ENCODE assay signal across 24 mouse cellular contexts in genomic region chr16:91191233-91191632, GRCm38 (mm10). TPM values are rescaled to one million over a fixed set of nuclear protein-coding genes. Genes with fewer than 3 reads are reported as not detected.
A peak's percentile ranks its signal among the peaks of the same experiment; 100 is the strongest.
DNase-seq lines count a peak whose midpoint lies in the region; ATAC-seq and TF ChIP-seq lines count a peak whose summit lies in the region.
"Had no signal": no experiment of that assay in that cellular context is flagged by ENCODE, and none has a peak within 500 bp of the region (broad histone marks: within the 10 kb centered on the region; RNA-seq: fewer than 3 reads in every experiment).

No protein-coding gene starts in this region.

- peaks cover 14% of the 10 kb centered on the region for H3K4me1 ChIP-seq in forebrain, embryonic 14.5 days (ENCODE audit: control insufficient read depth, insufficient read depth, low read length)
- peaks cover 18% of the 10 kb centered on the region for H3K4me1 ChIP-seq in forebrain, embryonic 11.5 days (replicated peaks; ENCODE audit: control insufficient read depth, insufficient read depth, low read length)
- H3K4me1 ChIP-seq in hindbrain, postnatal 0 days (ENCODE audit: insufficient read depth, low read length), result no peaks in the 10 kb centered on the region
- H3K4me1 ChIP-seq in hindbrain, embryonic 12.5 days, result peaks cover 13% of the 10 kb centered on the region
- H3K4me1 ChIP-seq in neural tube, embryonic 13.5 days (replicated peaks), result peaks cover 20% of the 10 kb centered on the region
- no peaks in the 10 kb centered on the region for H3K4me1 ChIP-seq in neural tube, embryonic 14.5 days (ENCODE audit: control insufficient read depth, insufficient read depth, low read length)
- H3K4me1 ChIP-seq: embryonic facial prominence, embryonic 12.5 days; heart, embryonic 12.5 days had no signal

- H3K27me3 ChIP-seq in forebrain, embryonic 14.5 days (replicated peaks; ENCODE audit: control insufficient read depth, insufficient read depth, low read length), result peaks cover 12% of the 10 kb centered on the region
- H3K27me3 ChIP-seq in forebrain, embryonic 11.5 days (ENCODE audit: control insufficient read depth, insufficient read depth, low read length), result peaks cover 22% of the 10 kb centered on the region
- peaks cover 8% of the 10 kb centered on the region for H3K27me3 ChIP-seq in hindbrain, postnatal 0 days (ENCODE audit: insufficient read depth, low read length)
- H3K27me3 ChIP-seq in hindbrain, embryonic 12.5 days, result peaks cover 94% of the 10 kb centered on the region
- peaks cover 97% of the 10 kb centered on the region for H3K27me3 ChIP-seq in neural tube, embryonic 13.5 days
- peaks cover 29% of the 10 kb centered on the region for H3K27me3 ChIP-seq in neural tube, embryonic 14.5 days (ENCODE audit: control insufficient read depth, insufficient read depth, low read length)

- H3K36me3 ChIP-seq in forebrain, embryonic 14.5 days (ENCODE audit: control insufficient read depth, insufficient read depth, low read length), result no peaks in the 10 kb centered on the region
- no peaks in the 10 kb centered on the region for H3K36me3 ChIP-seq in forebrain, embryonic 11.5 days (ENCODE audit: control insufficient read depth, insufficient read depth, low read length)
- no peaks in the 10 kb centered on the region for H3K36me3 ChIP-seq in hindbrain, postnatal 0 days (ENCODE audit: insufficient read depth, low read length)
- H3K36me3 ChIP-seq in hindbrain, embryonic 12.5 days, result no peaks in the 10 kb centered on the region
- no peaks in the 10 kb centered on the region for H3K36me3 ChIP-seq in neural tube, embryonic 13.5 days
- no peaks in the 10 kb centered on the region for H3K36me3 ChIP-seq in neural tube, embryonic 14.5 days (ENCODE audit: control insufficient read depth, insufficient read depth, low read length)
- H3K36me3 ChIP-seq: embryonic facial prominence, embryonic 12.5 days; heart, embryonic 12.5 days; midbrain, embryonic 12.5 days had no signal

- H3K27ac ChIP-seq in forebrain, embryonic 14.5 days (ENCODE audit: low read depth, low read length), result peak overlapping the region; percentile 36; the same call in 1 of the 2 replicates
- no peak overlapping the region for H3K27ac ChIP-seq in forebrain, embryonic 11.5 days (ENCODE audit: low read depth, low read length)
- peak overlapping the region; percentile 69 for H3K27ac ChIP-seq in hindbrain, postnatal 0 days
- no peak overlapping the region for H3K27ac ChIP-seq in hindbrain, embryonic 12.5 days
- H3K27ac ChIP-seq in neural tube, embryonic 13.5 days (replicated peaks), result no peak overlapping the region
- no peak overlapping the region for H3K27ac ChIP-seq in neural tube, embryonic 14.5 days (ENCODE audit: low read depth, low read length)
- H3K27ac ChIP-seq: embryonic facial prominence, embryonic 12.5 days; left cerebral cortex, adult 2 months; midbrain, embryonic 12.5 days had no signal

- no peaks in the 10 kb centered on the region for H3K9me3 ChIP-seq in forebrain, embryonic 14.5 days (replicated peaks; ENCODE audit: control insufficient read depth, low read length)
- H3K9me3 ChIP-seq in forebrain, embryonic 11.5 days (ENCODE audit: control insufficient read depth, low read length), result no peaks in the 10 kb centered on the region
- H3K9me3 ChIP-seq in hindbrain, postnatal 0 days (ENCODE audit: low read length), result no peaks in the 10 kb centered on the region
- H3K9me3 ChIP-seq in hindbrain, embryonic 12.5 days (replicated peaks), result no peaks in the 10 kb centered on the region
- no peaks in the 10 kb centered on the region for H3K9me3 ChIP-seq in neural tube, embryonic 13.5 days
- no peaks in the 10 kb centered on the region for H3K9me3 ChIP-seq in neural tube, embryonic 14.5 days (ENCODE audit: control insufficient read depth, low read length)
- H3K9me3 ChIP-seq: embryonic facial prominence, embryonic 12.5 days; heart, embryonic 12.5 days; midbrain, embryonic 12.5 days had no signal

- no peak overlapping the region for H3K4me3 ChIP-seq in forebrain, embryonic 14.5 days (ENCODE audit: low read depth, low read length)
- H3K4me3 ChIP-seq in forebrain, embryonic 11.5 days (ENCODE audit: low read depth, low read length), result no peak overlapping the region
- no peak overlapping the region for H3K4me3 ChIP-seq in hindbrain, postnatal 0 days (ENCODE audit: low read length)
- no peak overlapping the region for H3K4me3 ChIP-seq in hindbrain, embryonic 12.5 days
- H3K4me3 ChIP-seq in neural tube, embryonic 13.5 days, result no peak overlapping the region
- H3K4me3 ChIP-seq in neural tube, embryonic 14.5 days (ENCODE audit: low read depth, low read length), result no peak overlapping the region
- H3K4me3 ChIP-seq: embryonic facial prominence, embryonic 12.5 days; heart, embryonic 12.5 days; left cerebral cortex, adult 2 months; midbrain, embryonic 12.5 days had no signal

- ATAC-seq in forebrain, embryonic 14.5 days, result 0 out of 2 replicates have a peak, but pooled peaks have one; percentile 9
- ATAC-seq in forebrain, embryonic 11.5 days (replicated peaks; ENCODE audit: low FRiP score), result no peak
- ATAC-seq in hindbrain, postnatal 0 days, result peak; percentile 60; the same call in 1 of the 2 replicates
- ATAC-seq in hindbrain, embryonic 12.5 days (ENCODE audit: low FRiP score), result no peak
- ATAC-seq in neural tube, embryonic 13.5 days (ENCODE audit: low read depth), result 0 out of 2 replicates have a peak, but pooled peaks have one; percentile 22
- peak; percentile 38; the same call in 1 of the 2 replicates for ATAC-seq in neural tube, embryonic 14.5 days (ENCODE audit: low read depth)
- ATAC-seq: activated CD4-positive, CD25-positive, alpha-beta regulatory T cell, adult 4 months had no signal

- 67% methylated on average over 6 of the region's 6 CpGs for WGBS in forebrain, embryonic 14.5 days
- 83% methylated on average over 6 of the region's 6 CpGs for WGBS in forebrain, embryonic 11.5 days
- WGBS in hindbrain, postnatal 0 days, result 32% methylated on average over 6 of the region's 6 CpGs
- 70% methylated on average over 6 of the region's 6 CpGs for WGBS in hindbrain, embryonic 12.5 days
- 40% methylated on average over 6 of the region's 6 CpGs for WGBS in neural tube, embryonic 13.5 days
- WGBS in neural tube, embryonic 14.5 days, result 32% methylated on average over 6 of the region's 6 CpGs

- no peak overlapping the region for H3K9ac ChIP-seq in forebrain, embryonic 14.5 days (ENCODE audit: low read length)
- no peak overlapping the region for H3K9ac ChIP-seq in forebrain, embryonic 11.5 days (ENCODE audit: low read length)
- H3K9ac ChIP-seq in hindbrain, postnatal 0 days (replicated peaks; ENCODE audit: low read length), result no peak overlapping the region
- no peak overlapping the region for H3K9ac ChIP-seq in hindbrain, embryonic 12.5 days
- no peak overlapping the region for H3K9ac ChIP-seq in neural tube, embryonic 13.5 days
- no peak overlapping the region for H3K9ac ChIP-seq in neural tube, embryonic 14.5 days (replicated peaks; ENCODE audit: low read depth, low read length)
- H3K9ac ChIP-seq: embryonic facial prominence, embryonic 12.5 days; heart, embryonic 12.5 days; midbrain, embryonic 12.5 days had no signal

- TF ChIP-seq CTCF in hindbrain, postnatal 0 days (IDR thresholded peaks at IDR 0.05; ENCODE audit: low read depth), result no peak

- no peak overlapping the region for H3K4me2 ChIP-seq in forebrain, embryonic 14.5 days (ENCODE audit: low read length)
- H3K4me2 ChIP-seq in forebrain, embryonic 11.5 days (ENCODE audit: low read depth, low read length, severe bottlenecking), result no peak overlapping the region
- H3K4me2 ChIP-seq in hindbrain, postnatal 0 days (ENCODE audit: low read depth, low read length), result no peak overlapping the region
- no peak overlapping the region for H3K4me2 ChIP-seq in hindbrain, embryonic 12.5 days (replicated peaks)
- no peak overlapping the region for H3K4me2 ChIP-seq in neural tube, embryonic 13.5 days
- H3K4me2 ChIP-seq in neural tube, embryonic 14.5 days (ENCODE audit: low read depth, low read length), result no peak overlapping the region
- H3K4me2 ChIP-seq: embryonic facial prominence, embryonic 12.5 days; heart, embryonic 12.5 days; midbrain, embryonic 12.5 days had no signal

- DNase-seq in forebrain, embryonic 14.5 days (ENCODE audit: low spot score), result no peak
- no peak for DNase-seq in forebrain, embryonic 11.5 days (ENCODE audit: low spot score)
- peak; percentile 45 for DNase-seq in hindbrain, postnatal 0 days (ENCODE audit: low spot score)
- no peak for DNase-seq in neural tube, embryonic 10.5 days (ENCODE audit: extremely low spot score, low spot score)
- DNase-seq in testis, postnatal 14 days (ENCODE audit: low spot score), result no peak
- DNase-seq: adrenal gland, postnatal 36 days; heart, postnatal 4 days; kidney, adult 18-20 months; kidney, postnatal 14 days; liver; lung, adult 18-20 months; lung, postnatal 4 days; retina, postnatal 1 day had no signal

RNA-seq across cellular contexts. Expression of gene Olig2, which starts 34.0 kb away (rescaled TPM):
- 5.2 and 6.3 TPM in 2 replicates for polyA plus RNA-seq in forebrain, embryonic 14.5 days (2014; fragmentation: Nextera tagmentation; extraction: Ambion mirVana)
- polyA plus RNA-seq in forebrain, embryonic 11.5 days (2014; fragmentation: Nextera tagmentation; extraction: Ambion mirVana), result 20.3 and 27.4 TPM in 2 replicates
- total RNA-seq in hindbrain, postnatal 0 days (2014; rRNA removed), result 58.7 and 66.3 TPM in 2 replicates
- 16.0 and 17.3 TPM in 2 replicates for polyA plus RNA-seq in hindbrain, postnatal 0 days (2015; fragmentation: Nextera tagmentation; extraction: Ambion mirVana)
- polyA plus RNA-seq in hindbrain, embryonic 12.5 days (2016; fragmentation: Nextera tagmentation; extraction: Ambion mirVana), result 2.8 and 3.4 TPM in 2 replicates
- polyA plus RNA-seq in neural tube, embryonic 13.5 days (2015; fragmentation: Nextera tagmentation; extraction: Ambion mirVana), result 4.5 and 4.6 TPM in 2 replicates
- polyA plus RNA-seq in neural tube, embryonic 14.5 days (2014; fragmentation: Nextera tagmentation; extraction: Ambion mirVana), result 6.5 and 8.3 TPM in 2 replicates
- total RNA-seq: adrenal gland, postnatal 36 days; heart, postnatal 4 days; neutrophil, adult 5-6 weeks had no signal
- polyA plus RNA-seq: activated CD4-positive, CD25-positive, alpha-beta regulatory T cell, adult 4 months; gonadal fat pad, adult 2 months; heart, embryonic 12.5 days; urinary bladder, adult 2 months had no signal

Comparison
In these comparisons a context has a peak if more than half of its experiments do, and no peak if none do; other contexts are left out.
1. ATAC-seq: peak in forebrain, embryonic 14.5 days (single experiment), hindbrain, postnatal 0 days (single experiment), neural tube, embryonic 13.5 days (single experiment) and neural tube, embryonic 14.5 days (single experiment); none in forebrain, embryonic 11.5 days (single experiment) and hindbrain, embryonic 12.5 days (single experiment).
2. H3K27ac ChIP-seq: peak in forebrain, embryonic 14.5 days (single experiment) and hindbrain, postnatal 0 days (single experiment); none in forebrain, embryonic 11.5 days (single experiment), hindbrain, embryonic 12.5 days (single experiment), neural tube, embryonic 13.5 days (single experiment) and neural tube, embryonic 14.5 days (single experiment).